Mouse (Mus musculus) C2C12 (cell line): ENCODE data around the gene Obsl1.

ENCODE experiments used
- CEBPB ChIP-seq: IDR thresholded peaks from one replicate; pipeline ENCODE4 v1.6.1; 2011; ENCODE audit warnings: low read depth, mild to moderate bottlenecking, control low read depth, moderate library complexity
- CTCF ChIP-seq: IDR thresholded peaks from one replicate; pipeline ENCODE4 v1.5.1; 2011; ENCODE audit not compliant: control insufficient read depth, insufficient read depth, insufficient read length
- FOSL1 ChIP-seq: IDR thresholded peaks from one replicate; pipeline ENCODE4 v1.8.0; 2011; ENCODE audit warnings: mild to moderate bottlenecking, low read length; ENCODE audit not compliant: poor library complexity, insufficient read depth, severe bottlenecking
- MYOG ChIP-seq: IDR thresholded peaks from one replicate; pipeline ENCODE4 v1.6.1; 2011; ENCODE audit not compliant: control insufficient read depth, insufficient read length; ENCODE audit errors: extremely low read depth
- USF1 ChIP-seq: IDR thresholded peaks from one replicate; pipeline ENCODE4 v1.6.1; 2011; ENCODE audit warnings: low read depth, mild to moderate bottlenecking, control low read depth, moderate library complexity

DNA sequence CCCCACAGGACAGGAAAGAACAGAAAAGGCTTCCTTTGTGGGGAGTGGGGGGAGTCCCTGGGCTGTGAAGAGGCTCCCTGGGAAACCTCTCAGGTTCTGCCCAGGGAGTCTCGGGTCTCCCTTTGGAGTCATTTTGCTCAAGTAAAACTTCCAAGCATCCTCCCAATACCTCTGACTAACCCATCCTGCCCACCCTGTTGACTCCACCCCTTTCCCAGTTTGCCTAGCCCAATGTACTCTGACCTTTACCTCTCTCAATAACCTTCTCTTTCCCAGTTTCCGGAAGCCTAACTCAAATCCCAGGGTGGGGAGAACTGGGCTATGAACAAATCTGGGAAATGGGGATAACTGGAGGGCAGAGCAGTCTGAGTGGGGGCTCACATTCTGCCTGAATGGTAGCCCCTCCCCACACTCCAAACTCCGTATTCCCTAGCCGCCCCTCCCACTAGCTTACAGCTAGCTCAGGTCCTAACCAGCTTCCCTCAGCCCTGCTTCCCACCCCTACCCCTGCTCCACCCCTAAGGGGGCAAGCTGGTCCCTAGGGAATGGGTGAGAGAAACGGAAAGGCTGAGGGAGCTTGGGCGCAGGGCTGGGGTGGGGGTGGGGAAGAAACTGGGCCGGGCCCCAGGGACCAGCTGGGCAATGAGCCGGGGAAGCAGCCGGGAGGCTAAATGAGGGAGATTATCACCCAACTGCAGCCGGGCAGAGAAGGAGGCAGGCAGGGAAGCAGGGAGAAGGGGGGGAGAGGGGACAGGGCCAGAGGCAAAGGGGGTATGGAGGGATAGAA lies 58.8 kb downstream of the Obsl1 start:
- TF ChIP-seq CTCF (no peak), MYOG (no peak), CEBPB (no peak), USF1 (no peak), FOSL1 (no peak)
